Mouse (Mus musculus) heart, embryonic 14.5 days (tissue): ENCODE data around the gene Nfkbia. TPM values are rescaled to one million over a fixed set of nuclear protein-coding genes. Genes with fewer than 3 reads are reported as not detected.
A peak's percentile ranks its signal among the peaks of the same experiment; 100 is the strongest.

Experiments used
- ATAC-seq: fragments of 200-750 bp; cut with Nextera tagmentation; 2 replicates; pipeline ENCODE4 v1.8.0; 2017; ENCODE audit warnings: low read depth, moderate TSS enrichment; ENCODE audit not compliant: insufficient number of reproducible peaks, insufficient read depth, low FRiP score
- H3K27ac ChIP-seq, 2 experiments: fragments of 200-500 bp in 1 of 2; fragments of 300-500 bp in 1 of 2; sonication (generic) in 1 of 2; replicated peaks in 1 of 2; 2 replicates each; pipeline ENCODE4 v1.5.1; 2012 to 2014; ENCODE audit warnings: low read depth in 2 of 2, low read length in 2 of 2, control low read depth in 1 of 2, mild to moderate bottlenecking in 1 of 2, mixed read lengths in 1 of 2; ENCODE audit not compliant: control insufficient read depth in 1 of 2, insufficient read depth in 1 of 2
- H3K27me3 ChIP-seq: fragments of 300-500 bp; sonication (generic); 2 replicates; pipeline ENCODE4 v1.6.1; 2014; ENCODE audit warnings: mild to moderate bottlenecking, low read length, control low read depth; ENCODE audit not compliant: control insufficient read depth, insufficient read depth
- H3K36me3 ChIP-seq: fragments of 300-500 bp; sonication (generic); 2 replicates; pipeline ENCODE4 v1.6.1; 2014; ENCODE audit warnings: mild to moderate bottlenecking, control low read depth, low read length, mixed read lengths; ENCODE audit not compliant: control insufficient read depth, insufficient read depth
- H3K4me1 ChIP-seq, 2 experiments: fragments of 200-500 bp in 1 of 2; fragments of 300-500 bp in 1 of 2; sonication (generic) in 1 of 2; 2 replicates each; pipeline ENCODE4 v1.6.1; 2012 to 2014; ENCODE audit warnings: low read length in 2 of 2, control low read depth in 1 of 2, mixed read lengths in 1 of 2; ENCODE audit not compliant: control insufficient read depth in 2 of 2, insufficient read depth in 2 of 2
- H3K4me2 ChIP-seq: fragments of 300-500 bp; sonication (generic); 2 replicates; pipeline ENCODE4 v1.6.1; 2014; ENCODE audit warnings: mild to moderate bottlenecking, low read length
- H3K4me3 ChIP-seq, 2 experiments: fragments of 200-500 bp in 1 of 2; fragments of 300-500 bp in 1 of 2; sonication (generic) in 1 of 2; 2 replicates each; pipeline ENCODE4 v1.5.1; 2012 to 2014; ENCODE audit warnings: low read length in 2 of 2, mild to moderate bottlenecking in 2 of 2, control low read depth in 1 of 2, low read depth in 1 of 2, moderate library complexity in 1 of 2; ENCODE audit not compliant: control insufficient read depth in 1 of 2, insufficient read depth in 1 of 2
- H3K9ac ChIP-seq: fragments of 300-500 bp; sonication (generic); 2 replicates; pipeline ENCODE4 v1.6.1; 2014; ENCODE audit warnings: mild to moderate bottlenecking, low read length
- H3K9me3 ChIP-seq: fragments of 300-500 bp; sonication (generic); 2 replicates; pipeline ENCODE4 v1.6.1; 2016; ENCODE audit warnings: low read length, control low read depth; ENCODE audit not compliant: control insufficient read depth
- WGBS: fragments of 180-500 bp; shearing (Covaris S2); extraction: QIAGEN DNeasy Blood & Tissue Kit; methylation state at CpG from one replicate; pipeline ENCODE4 v1.1.7; 2014; 5-methylcytosine and 5-hydroxymethylcytosine counted together
- polyA plus RNA-seq: library from polyadenylated mRNA; unstranded; fragments of >200 nt; fragmentation: Nextera tagmentation; extraction: Ambion mirVana; gene quantifications from 2 replicates; pipeline ENCODE4 v1.2.1, GENCODE M21; 2014

The Nfkbia gene
- polyA plus RNA-seq, 1 experiment from 2014 or later, result 58.6 TPM

- Histone ChIP-seq H3K9me3 (no peaks in the 10 kb centered on the region), H3K4me2 (no peak overlapping the region), H3K36me3 (no peaks in the 10 kb centered on the region), H3K27ac (peak overlapping the region in 1 of 2 experiments; percentile 81; a peak in 1 of 4 replicates), H3K4me3 (no peak overlapping the region), H3K4me1 (peaks cover 33 to 42% of the 10 kb centered on the region in 2 experiments), H3K27me3 (no peaks in the 10 kb centered on the region), H3K9ac (no peak overlapping the region)
- ATAC-seq, result no peak
- WGBS, result 90% methylated on average over 4 of the region's 4 CpGs
Measured at GRCm38 (mm10) chr12:55444031-55444451, 48.4 kb downstream of the Nfkbia start.

GRCm38 (mm10) chr12:55442861-55443850 is 49.3 kb downstream of the Nfkbia start:
- ATAC-seq, result peak; percentile 64
- Histone ChIP-seq H3K9me3 (no peaks in the 10 kb centered on the region), H3K4me3 (no peak overlapping the region), H3K4me1 (peaks cover 40 to 50% of the 10 kb centered on the region in 2 experiments), H3K4me2 (no peak overlapping the region), H3K27ac (peak overlapping the region; percentile 81 to 87), H3K27me3 (no peaks in the 10 kb centered on the region), H3K9ac (peak overlapping the region; percentile 26; the same call in 1 of the 2 replicates), H3K36me3 (no peaks in the 10 kb centered on the region)
- 46% methylated on average over 9 of the region's 9 CpGs for WGBS

DNA sequence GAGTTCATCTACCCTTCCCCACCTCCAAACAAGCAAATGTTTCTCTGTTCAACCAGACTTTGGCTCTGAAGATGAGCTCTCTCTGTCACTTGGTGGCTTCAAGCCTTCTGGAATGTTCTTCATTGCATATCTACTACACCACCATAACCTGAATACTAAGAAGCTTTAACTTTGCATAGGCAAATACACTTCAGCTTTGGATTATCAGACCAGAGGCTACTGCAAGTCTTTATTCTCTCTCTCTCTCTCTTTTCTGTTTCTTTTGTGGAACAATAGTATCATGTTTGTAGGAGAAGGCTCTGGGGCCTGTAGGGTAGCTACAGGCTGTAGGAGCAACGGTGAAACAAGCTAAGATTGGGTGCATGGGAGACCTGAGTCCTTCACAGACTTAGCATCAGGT is 50.2 kb downstream of the Nfkbia start:
- Histone ChIP-seq H3K4me1 (peaks cover 41 to 50% of the 10 kb centered on the region in 2 experiments), H3K9ac (no peak overlapping the region), H3K27me3 (no peaks in the 10 kb centered on the region), H3K27ac (peak overlapping the region in 1 of 2 experiments; percentile 87; a peak in 2 of 4 replicates), H3K36me3 (no peaks in the 10 kb centered on the region), H3K4me3 (no peak overlapping the region), H3K9me3 (no peaks in the 10 kb centered on the region), H3K4me2 (no peak overlapping the region)
- no peak for ATAC-seq
- 92% methylated on average over 1 of the region's 1 CpGs for WGBS

DNA sequence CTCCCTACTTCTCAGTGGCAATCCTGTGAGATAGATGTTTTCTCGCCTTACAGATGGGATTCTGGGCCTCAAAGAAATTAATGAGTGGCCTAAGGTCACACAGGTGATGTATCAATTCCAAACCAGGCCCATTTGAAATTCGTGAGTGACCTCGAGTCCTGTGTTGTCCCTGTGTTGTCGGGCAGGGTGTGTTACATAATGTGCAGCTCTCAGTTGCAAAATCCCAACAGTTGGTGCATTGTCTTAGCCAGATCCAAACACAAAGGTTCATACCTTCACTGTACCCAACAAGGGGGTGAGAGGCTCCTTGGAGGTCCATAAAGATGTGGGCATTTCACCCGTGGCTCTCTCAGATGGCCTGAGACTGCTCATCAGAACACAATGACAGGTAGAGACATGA is 52.0 kb downstream of the Nfkbia start:
- no peak overlapping the region for H3K4me3 ChIP-seq
- no peaks in the 10 kb centered on the region for H3K27me3 ChIP-seq
- no peaks in the 10 kb centered on the region for H3K9me3 ChIP-seq
- no peak overlapping the region for H3K4me2 ChIP-seq
- no peak overlapping the region for H3K27ac ChIP-seq
- no peak for ATAC-seq
- WGBS, result 86% methylated on average over 5 of the region's 5 CpGs
- no peaks in the 10 kb centered on the region for H3K36me3 ChIP-seq
- peaks cover 32 to 40% of the 10 kb centered on the region in 2 experiments for H3K4me1 ChIP-seq
- H3K9ac ChIP-seq, result no peak overlapping the region

Other genes with a start within 250 kb of the Nfkbia start
- 10.1 and 10.4 TPM in 2 replicates for gene 1110008L16Rik, start 193.1 kb downstream of the Nfkbia start, polyA plus RNA-seq
- 11.3 and 11.8 TPM in 2 replicates for gene Ppp2r3c, start 189.6 kb downstream of the Nfkbia start, polyA plus RNA-seq
- 327 and 344 TPM in 2 replicates for gene Psma6, start 108.4 kb downstream of the Nfkbia start, polyA plus RNA-seq
- 0.16 TPM in 1 of 2 replicates, not detected in the other for gene Aldoart2, start 72.6 kb upstream of the Nfkbia start, polyA plus RNA-seq
- gene Insm2, start 106.8 kb upstream of the Nfkbia start, polyA plus RNA-seq, result not detected in 2 replicates